Mouse (Mus musculus): ENCODE results near the gene Anks1.

Gene Anks1

GRCm38 (mm10) chr17:27908888-27909621 lies at the start of gene Anks1:
Gene Anks1 (plus strand): TSS chr17:27909306.
- DNase-seq (ENCODE audit: low spot score in 2 of 2): peak; percentile 84 to 89

- no peak for DNase-seq (ENCODE audit: low spot score in 2 of 2)
Observed at GRCm38 (mm10) chr17:27865461-27865860, 43.6 kb upstream of the Anks1 start.

GRCm38 (mm10) chr17:27866737-27867136 lies 42.4 kb upstream of the Anks1 start:
- DNase-seq (ENCODE audit: low spot score in 2 of 2): no peak

- no peak for DNase-seq (ENCODE audit: low spot score in 2 of 2)
Observed at GRCm38 (mm10) chr17:27871851-27872250, 37.3 kb upstream of the Anks1 start.

GRCm38 (mm10) chr17:27873583-27873982 lies 35.5 kb upstream of the Anks1 start:
- DNase-seq (ENCODE audit: low spot score in 2 of 2): no peak

GRCm38 (mm10) chr17:27874510-27874909 lies 34.6 kb upstream of the Anks1 start:
- no peak for DNase-seq (ENCODE audit: low spot score in 2 of 2)

- no peak for DNase-seq (ENCODE audit: low spot score in 2 of 2)
Observed at GRCm38 (mm10) chr17:27881518-27881917, 27.6 kb upstream of the Anks1 start.

GRCm38 (mm10) chr17:27883129-27883528 lies 26.0 kb upstream of the Anks1 start:
- DNase-seq (ENCODE audit: low spot score in 2 of 2): no peak

GRCm38 (mm10) chr17:27883994-27884393 lies 25.1 kb upstream of the Anks1 start:
- DNase-seq (ENCODE audit: low spot score in 2 of 2): no peak

GRCm38 (mm10) chr17:27886499-27887210 lies 22.5 kb upstream of the Anks1 start:
- no peak for DNase-seq (ENCODE audit: low spot score in 2 of 2)

- DNase-seq (ENCODE audit: low spot score in 2 of 2): peak; percentile 90 to 95
Observed at GRCm38 (mm10) chr17:27907512-27908205, 1.4 kb upstream of the Anks1 start.

GRCm38 (mm10) chr17:27908206-27908887 lies 759 bp upstream of the Anks1 start:
- peak in 1 of 2 experiments; percentile 40 for DNase-seq (ENCODE audit: low spot score in 2 of 2)

- peak in 1 of 2 experiments; percentile 35 for DNase-seq (ENCODE audit: low spot score in 2 of 2)
Observed at GRCm38 (mm10) chr17:27909622-27910500, 755 bp downstream of the Anks1 start, which contains the start of gene Taf11. Gene Taf11 (minus strand): TSS chr17:27909844.

GRCm38 (mm10) chr17:27911371-27911770 lies 2.3 kb downstream of the Anks1 start:
- no peak for DNase-seq (ENCODE audit: low spot score in 2 of 2)

- no peak for DNase-seq (ENCODE audit: low spot score in 2 of 2)
Observed at GRCm38 (mm10) chr17:27914742-27915141, 5.6 kb downstream of the Anks1 start.

GRCm38 (mm10) chr17:27916366-27916765 lies 7.3 kb downstream of the Anks1 start:
- DNase-seq (ENCODE audit: low spot score in 2 of 2): no peak

GRCm38 (mm10) chr17:27920676-27921075 lies 11.6 kb downstream of the Anks1 start:
- DNase-seq (ENCODE audit: low spot score in 2 of 2): no peak

- no peak for DNase-seq (ENCODE audit: low spot score in 2 of 2)
Observed at GRCm38 (mm10) chr17:27922174-27922712, 13.1 kb downstream of the Anks1 start.

- no peak for DNase-seq (ENCODE audit: low spot score in 2 of 2)
Observed at GRCm38 (mm10) chr17:27925054-27925453, 15.9 kb downstream of the Anks1 start.

GRCm38 (mm10) chr17:27925504-27925903 lies 16.4 kb downstream of the Anks1 start:
- DNase-seq (ENCODE audit: low spot score in 2 of 2): no peak

- DNase-seq (ENCODE audit: low spot score in 2 of 2): no peak
Observed at GRCm38 (mm10) chr17:27930291-27930690, 21.2 kb downstream of the Anks1 start.

All from urinary bladder, adult 18-20 months (tissue).